Mouse (Mus musculus) urinary bladder, postnatal 4 days (tissue): ENCODE results near the gene Stard10.

Source experiments
- DNase-seq, 2 experiments: peaks; one replicate each; pipeline ENCODE4 v3.0.0; 2021 to 2022; ENCODE audit warnings: low spot score in 2 of 2

Stard10 gene

GRCm38 (mm10) chr7:101302691-101303090 lies 14.2 kb upstream of the Stard10 start:
- DNase-seq: no peak

- DNase-seq: no peak
These were observed 10.0 kb upstream of the Stard10 start for GRCm38 (mm10) chr7:101306841-101307240.

DNA sequence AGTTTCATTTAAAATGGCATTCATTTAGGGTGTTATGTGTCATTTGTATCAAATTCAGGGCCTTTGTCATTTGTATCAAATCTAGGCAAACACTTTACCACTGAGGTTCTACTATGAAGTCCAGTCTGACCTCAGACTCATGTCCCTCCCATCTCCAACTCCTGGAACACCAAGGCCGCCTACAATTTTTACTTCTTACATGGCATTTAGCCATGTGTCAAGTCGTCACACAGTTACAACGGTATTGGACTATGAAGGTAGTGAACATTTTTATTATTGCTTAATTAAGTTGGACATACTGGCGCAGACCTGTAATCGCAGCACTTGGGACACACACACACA lies 6.9 kb upstream of the Stard10 start:
- DNase-seq: no peak

- peak; percentile 94 to 95 for DNase-seq
These were observed 6.4 kb upstream of the Stard10 start for GRCm38 (mm10) chr7:101310327-101311028.

GRCm38 (mm10) chr7:101311061-101311460 lies 5.8 kb upstream of the Stard10 start:
- no peak for DNase-seq

DNA sequence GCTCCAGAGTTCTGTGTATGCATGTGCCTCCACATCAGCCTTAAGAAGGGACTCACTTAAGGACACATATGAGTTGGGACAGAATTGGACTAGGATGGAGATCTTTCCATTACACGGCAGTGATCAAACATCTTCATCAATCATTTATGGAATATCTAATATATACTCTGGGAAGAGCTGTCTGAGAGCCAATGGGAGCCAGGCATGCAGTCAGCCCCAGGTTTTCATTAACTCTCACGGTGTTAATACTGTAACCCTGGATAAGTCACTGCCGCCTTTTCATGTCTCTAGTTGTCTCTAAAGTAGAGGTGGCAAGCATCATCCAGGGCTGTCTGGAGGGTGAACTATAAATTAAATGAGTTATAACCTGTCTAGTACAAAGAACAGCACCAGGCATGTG lies 3.9 kb upstream of the Stard10 start:
- no peak for DNase-seq

DNA sequence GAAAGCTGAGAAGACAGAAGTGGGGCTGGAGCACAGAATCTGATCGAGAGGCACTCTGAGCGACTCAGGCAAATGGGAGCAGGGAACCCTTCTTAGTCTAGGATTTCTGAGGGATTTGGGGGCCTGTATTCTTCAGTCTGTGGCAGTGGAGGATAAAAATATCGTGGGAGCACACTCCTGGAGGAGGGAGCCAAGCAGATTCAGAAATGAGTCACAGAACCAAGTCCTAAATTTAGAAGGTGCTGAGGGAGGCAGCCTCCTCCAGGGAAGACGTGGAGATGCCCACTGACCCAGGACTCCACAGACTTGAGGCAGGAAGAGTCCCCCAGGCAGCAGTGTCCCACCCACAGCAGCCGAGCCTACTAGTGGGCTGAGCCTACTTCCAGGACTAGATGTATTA lies 2.5 kb upstream of the Stard10 start:
- DNase-seq: no peak

DNA sequence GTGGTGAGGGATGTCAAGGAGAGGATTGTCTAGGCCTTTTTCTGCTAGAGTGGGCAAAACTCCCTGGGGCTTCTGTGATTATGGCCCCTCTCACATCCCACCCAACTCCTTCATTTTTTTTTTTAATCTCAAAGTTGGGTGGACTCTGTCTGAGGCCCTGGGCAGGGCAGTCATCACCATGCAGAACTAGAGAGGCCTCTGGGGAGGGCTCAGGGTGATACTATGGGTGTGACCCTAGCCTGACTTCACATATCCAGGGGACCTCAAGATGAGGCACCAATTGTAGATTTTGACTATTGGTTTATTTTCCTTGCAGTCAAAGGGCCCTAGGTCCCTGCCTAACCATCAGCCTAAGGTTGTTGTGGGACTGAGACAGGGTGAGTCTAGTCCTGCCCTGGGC lies 1.2 kb upstream of the Stard10 start:
- DNase-seq: no peak

GRCm38 (mm10) chr7:101316591-101317001 lies 290 bp upstream of the Stard10 start:
- DNase-seq: no peak

- no peak for DNase-seq
These were observed 2.0 kb downstream of the Stard10 start for GRCm38 (mm10) chr7:101318848-101319247.

DNA sequence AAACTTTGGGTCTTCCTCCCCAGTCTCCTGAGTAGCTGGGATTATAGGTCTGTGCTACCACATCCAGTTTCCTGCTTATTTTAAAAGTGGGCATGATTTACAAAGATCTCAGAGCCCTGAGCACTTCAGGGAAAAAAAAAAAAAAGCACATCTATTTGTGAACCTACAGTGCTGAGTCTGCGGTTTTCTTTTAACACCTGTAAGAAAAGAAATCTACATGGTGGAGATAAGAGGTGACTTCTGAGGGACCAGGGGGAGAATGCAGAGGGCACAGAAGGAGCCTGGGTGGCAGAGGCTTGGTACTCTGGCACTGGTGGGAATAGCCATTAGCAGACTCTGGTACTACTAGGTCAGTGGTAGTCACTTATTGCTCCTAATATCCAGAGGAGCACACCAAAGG lies 2.9 kb downstream of the Stard10 start:
- no peak for DNase-seq

DNA sequence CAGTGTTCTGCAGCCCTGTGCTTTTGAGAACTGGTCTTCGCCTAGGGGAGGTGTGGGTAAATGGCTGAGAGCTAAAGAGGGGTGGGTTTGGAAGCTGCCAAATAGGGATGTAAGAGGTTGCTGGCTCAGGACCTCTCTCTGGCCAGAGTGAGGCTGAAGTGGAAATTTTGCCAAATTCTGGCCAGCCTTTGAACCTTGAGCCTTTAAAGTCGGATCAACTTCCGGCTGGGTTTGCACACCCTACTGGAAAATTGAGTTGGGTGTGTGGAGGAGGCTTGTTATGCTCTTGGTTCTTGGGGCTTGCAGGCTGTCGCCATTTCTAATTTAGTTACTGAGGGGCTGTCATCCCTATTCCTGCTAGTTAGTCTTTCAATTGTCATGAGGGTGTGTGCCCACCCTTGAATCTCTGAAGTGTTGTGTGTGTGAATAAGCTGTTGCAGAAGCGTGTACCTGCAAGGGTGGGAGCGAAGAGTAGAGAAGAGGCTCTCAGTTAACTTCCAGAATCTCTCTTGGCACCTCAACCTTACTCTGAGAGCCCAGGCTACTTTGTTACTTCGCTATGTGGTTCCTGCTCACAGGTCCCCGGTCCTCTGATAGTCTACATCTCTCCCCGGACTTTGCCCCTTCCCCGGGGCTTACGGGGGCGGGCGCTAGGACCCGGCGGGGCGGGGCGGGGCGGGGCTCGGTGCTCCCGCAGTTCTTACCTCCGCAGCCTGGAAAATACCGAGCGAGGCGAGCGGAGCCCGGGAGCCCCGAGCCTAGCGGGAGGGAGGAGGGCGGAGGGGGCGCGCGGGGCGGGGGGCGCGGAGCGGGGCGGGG lies 3.7 kb downstream of the Stard10 start:
- DNase-seq: no peak

GRCm38 (mm10) chr7:101321218-101321827 lies 4.4 kb downstream of the Stard10 start:
- peak; percentile 40 to 68 for DNase-seq

GRCm38 (mm10) chr7:101323141-101323594 lies 6.3 kb downstream of the Stard10 start:
- no peak for DNase-seq

DNA sequence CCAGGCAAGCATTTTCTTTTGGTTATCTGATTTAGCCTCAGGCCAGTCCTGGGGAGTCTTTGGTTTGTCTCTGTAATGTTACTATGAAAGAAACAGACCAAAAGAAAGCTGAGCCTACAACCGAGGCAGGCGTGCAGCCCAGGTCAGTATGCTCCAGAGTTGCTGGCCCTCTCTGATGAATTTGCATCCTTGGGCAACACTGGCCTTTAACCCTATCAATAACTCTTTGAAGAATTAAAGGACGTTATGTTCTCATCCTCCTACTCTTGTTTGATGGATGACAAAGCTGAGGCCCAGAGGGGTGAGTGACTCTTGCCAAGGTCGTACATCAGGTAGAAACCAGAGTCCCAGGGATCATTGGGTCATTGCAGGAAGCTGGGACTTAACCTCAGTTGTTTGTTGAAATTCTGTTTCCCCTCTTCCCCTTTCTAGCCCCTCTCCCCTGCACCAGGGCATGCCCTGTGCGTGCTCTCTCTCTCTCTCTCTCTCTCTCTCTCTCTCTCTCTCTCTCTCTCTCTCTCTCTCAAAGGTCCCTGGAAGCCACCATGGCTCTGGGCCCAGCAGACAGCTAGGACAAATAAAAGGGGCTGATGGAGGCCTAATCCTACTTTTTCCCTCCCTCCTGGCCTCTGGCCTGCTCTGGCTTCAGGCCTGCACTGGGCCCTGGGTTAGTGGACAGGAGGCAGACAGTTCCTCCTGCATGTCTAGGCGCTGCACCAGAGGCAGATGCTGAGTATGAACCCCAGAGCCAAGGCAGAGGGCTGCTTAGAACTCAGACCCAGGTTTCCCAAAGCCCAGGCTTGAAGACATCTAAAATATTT lies 7.5 kb downstream of the Stard10 start:
- no peak for DNase-seq

DNA sequence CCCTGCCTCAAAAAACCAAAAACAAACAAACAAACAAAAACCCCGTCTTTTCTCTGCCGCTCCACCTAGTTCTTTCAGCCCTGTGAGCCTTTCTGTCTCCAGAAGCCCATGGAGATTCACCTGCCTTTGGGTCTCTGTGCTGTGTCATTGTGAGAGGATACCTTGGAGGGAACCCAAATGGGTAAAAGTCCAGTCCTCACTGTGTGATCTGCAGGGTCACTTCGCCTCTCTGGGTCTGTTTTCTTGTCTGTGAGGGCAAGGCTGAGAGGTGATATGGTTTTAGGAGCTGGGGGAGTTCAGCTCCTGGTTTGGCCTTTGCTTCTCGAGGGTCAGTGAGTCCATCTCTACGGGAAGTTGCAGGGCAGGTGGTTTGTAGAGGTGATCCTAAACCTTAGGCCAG lies 9.1 kb downstream of the Stard10 start:
- no peak for DNase-seq

DNA sequence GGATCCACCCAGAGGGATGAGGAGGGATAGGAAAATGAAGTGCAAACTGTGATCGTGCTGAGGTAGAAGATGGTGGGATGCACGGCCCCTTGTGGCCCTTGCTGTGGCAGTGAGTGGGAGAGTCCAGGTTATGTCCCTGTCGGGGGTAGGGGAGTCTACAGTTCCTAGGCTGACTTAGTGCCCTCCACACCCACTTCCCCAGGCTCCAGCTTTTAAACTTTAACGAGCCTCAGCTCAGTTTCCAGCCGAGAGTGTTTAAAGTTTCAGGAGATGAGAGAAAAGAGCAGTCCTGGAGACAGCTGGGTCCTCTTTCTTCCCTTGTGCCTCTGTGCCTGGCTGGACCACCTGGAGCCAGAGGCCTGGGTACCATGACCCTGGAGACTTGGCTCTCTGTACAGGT lies 10.4 kb downstream of the Stard10 start:
- no peak for DNase-seq

- DNase-seq: no peak
These were observed 10.9 kb downstream of the Stard10 start for GRCm38 (mm10) chr7:101327786-101328185.

GRCm38 (mm10) chr7:101328621-101329158 lies 11.8 kb downstream of the Stard10 start:
- no peak for DNase-seq

- no peak for DNase-seq
These were observed 12.7 kb downstream of the Stard10 start for GRCm38 (mm10) chr7:101329606-101330005.

DNA sequence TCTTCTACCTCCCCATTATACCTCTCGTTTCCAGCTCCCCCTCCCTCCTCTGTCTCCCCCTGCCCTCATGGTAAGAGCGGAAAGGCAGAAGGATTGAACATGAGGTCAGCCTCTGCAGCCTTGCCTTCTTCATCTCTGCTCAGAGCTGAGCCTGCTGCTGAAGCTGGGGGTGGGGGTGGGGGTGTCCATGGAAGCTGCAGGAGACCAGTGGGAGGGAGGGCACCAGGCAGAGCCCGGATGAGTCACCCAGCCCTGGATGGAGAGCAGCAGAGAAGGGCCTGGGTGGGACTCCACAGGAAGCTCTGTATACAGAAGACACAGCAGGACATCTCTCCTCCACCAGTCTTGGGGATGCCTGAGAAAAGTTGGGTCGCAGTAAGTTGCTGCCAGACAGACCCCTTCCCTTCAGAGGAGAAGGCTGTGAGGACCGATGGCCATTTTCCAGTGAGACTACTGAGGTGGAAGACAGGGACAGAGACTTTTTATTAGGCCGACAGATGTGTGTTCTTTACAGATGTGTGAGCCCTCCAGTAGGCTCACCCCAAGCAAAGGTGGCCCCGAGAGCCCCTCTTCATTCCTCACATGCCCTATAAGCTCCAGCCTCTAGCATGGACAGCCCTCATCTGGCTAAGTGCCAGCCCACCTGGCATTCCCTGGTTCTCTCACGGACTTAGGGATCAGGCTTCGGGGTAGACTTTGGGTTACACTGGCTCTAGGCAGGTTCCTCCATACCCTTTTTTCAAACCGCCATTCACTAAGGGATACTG lies 13.4 kb downstream of the Stard10 start:
- DNase-seq: no peak
